Mouse (Mus musculus) spleen, adult 12 weeks (tissue): ENCODE measurements around the gene Cpa4.

ENCODE experiments used
- DNase-seq: peaks from one replicate; pipeline ENCODE4 v3.0.0; 2022; ENCODE audit warnings: low spot score

Gene Cpa4

GRCm38 (mm10) chr6:30628152-30628551, 60.0 kb downstream of the Cpa4 start:
- no peak for DNase-seq

DNA sequence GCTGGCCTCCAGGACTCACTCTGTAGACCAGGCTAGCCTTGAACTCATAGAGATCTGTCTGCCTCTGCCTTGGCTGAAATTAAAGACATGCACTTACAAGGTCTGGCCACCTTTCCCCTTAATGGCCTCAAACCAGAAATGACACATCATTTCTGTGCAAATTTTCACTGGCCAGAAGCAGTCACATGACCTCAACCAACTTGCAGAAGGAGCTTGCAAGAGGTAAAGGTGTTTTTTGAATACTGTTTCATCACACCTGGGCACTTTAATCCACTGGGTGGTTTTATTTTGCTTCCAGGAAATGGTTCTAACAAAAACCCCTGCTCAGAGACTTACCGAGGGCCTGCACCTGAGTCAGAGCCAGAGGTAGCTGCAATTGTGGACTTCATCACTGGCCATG, 61.8 kb downstream of the Cpa4 start:
- DNase-seq: no peak

- DNase-seq: no peak
Measured at GRCm38 (mm10) chr6:30635361-30635862, 67.2 kb downstream of the Cpa4 start.

GRCm38 (mm10) chr6:30636186-30636842, 68.1 kb downstream of the Cpa4 start:
- no peak for DNase-seq

GRCm38 (mm10) chr6:30638674-30639268, 70.6 kb downstream of the Cpa4 start, which contains the start of gene Cpa1:
TSS of gene Cpa1 (plus strand) at chr6:30639218.
- peak; percentile 17 for DNase-seq
